Mouse (Mus musculus) lung, embryonic 16.5 days (tissue): ENCODE data around the gene Pik3ip1. TPM values are rescaled to one million over a fixed set of nuclear protein-coding genes. Genes with fewer than 3 reads are reported as not detected.

Source experiments
- ATAC-seq: fragments of 200-750 bp; cut with Nextera tagmentation; 2 replicates; pipeline ENCODE4 v1.8.0; 2017; ENCODE audit warnings: low read depth, mild to moderate bottlenecking, moderate library complexity
- H3K27ac ChIP-seq: fragments of 300-500 bp; sonication (generic); 2 replicates; pipeline ENCODE4 v1.5.1; 2014; ENCODE audit warnings: mild to moderate bottlenecking, control low read depth, low read length
- H3K27me3 ChIP-seq: fragments of 300-500 bp; sonication (generic); 2 replicates; pipeline ENCODE4 v1.6.1; 2014; ENCODE audit warnings: low read depth, low read length, mixed read lengths; ENCODE audit not compliant: control insufficient read depth, insufficient read depth
- H3K36me3 ChIP-seq: fragments of 300-500 bp; sonication (generic); 2 replicates; pipeline ENCODE4 v1.6.1; 2014; ENCODE audit warnings: low read length; ENCODE audit not compliant: control insufficient read depth, insufficient read depth
- H3K4me1 ChIP-seq: fragments of 300-500 bp; sonication (generic); replicated peaks from 2 replicates; pipeline ENCODE4 v1.6.1; 2014; ENCODE audit warnings: low read length, mixed read lengths; ENCODE audit not compliant: control insufficient read depth, insufficient read depth
- H3K4me2 ChIP-seq: fragments of 300-500 bp; sonication (generic); 2 replicates; pipeline ENCODE4 v1.6.1; 2014; ENCODE audit warnings: low read depth, low read length, control low read depth
- H3K4me3 ChIP-seq: fragments of 300-500 bp; sonication (generic); 2 replicates; pipeline ENCODE4 v1.5.1; 2014; ENCODE audit warnings: mild to moderate bottlenecking, low read length, control low read depth
- H3K9ac ChIP-seq: fragments of 300-500 bp; sonication (generic); 2 replicates; pipeline ENCODE4 v1.6.1; 2014; ENCODE audit warnings: low read length, control low read depth
- H3K9me3 ChIP-seq: fragments of 300-500 bp; sonication (generic); 2 replicates; pipeline ENCODE4 v1.6.1; 2016; ENCODE audit warnings: low read length; ENCODE audit not compliant: control insufficient read depth
- WGBS: fragments of 180-500 bp; shearing (Covaris S2); extraction: QIAGEN DNeasy Blood & Tissue Kit; methylation state at CpG from one replicate; pipeline ENCODE4 v1.1.7; 2014; 5-methylcytosine and 5-hydroxymethylcytosine counted together
- polyA plus RNA-seq: library from polyadenylated mRNA; unstranded; fragments of >200 nt; fragmentation: Nextera tagmentation; extraction: Ambion mirVana; gene quantifications from 2 replicates; pipeline ENCODE4 v1.2.1, GENCODE M21; 2015

The Pik3ip1 gene
- polyA plus RNA-seq, 1 experiment from 2014 or later: 11.8 TPM

DNA sequence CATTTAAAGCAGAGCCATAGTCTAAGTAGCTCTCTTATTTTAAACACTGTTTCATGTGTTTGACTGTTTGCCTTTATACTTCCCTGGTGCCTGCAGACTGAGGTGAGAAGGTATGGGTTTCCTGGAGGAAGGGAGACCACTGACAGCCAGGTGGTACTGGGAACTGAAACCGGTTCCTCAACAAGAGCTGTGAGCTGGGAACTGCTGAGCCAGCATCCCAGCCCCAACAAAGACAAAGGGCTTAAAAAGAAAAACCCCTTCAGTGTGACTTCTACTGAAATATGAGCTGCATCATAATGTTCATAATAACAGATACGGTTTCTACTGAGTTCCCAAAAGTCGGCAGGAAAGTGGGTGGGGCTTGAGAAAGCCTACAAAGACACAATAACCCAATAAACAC lies 32.7 kb downstream of the Pik3ip1 start:
- Histone ChIP-seq H3K27ac (no peak overlapping the region), H3K27me3 (no peaks in the 10 kb centered on the region), H3K4me2 (no peak overlapping the region), H3K4me3 (no peak overlapping the region), H3K9ac (no peak overlapping the region), H3K36me3 (peaks cover 14% of the 10 kb centered on the region; the same call in 1 of the 2 replicates), H3K9me3 (peaks cover 3% of the 10 kb centered on the region; the same call in 1 of the 2 replicates), H3K4me1 (no peaks in the 10 kb centered on the region)
- 63% methylated on average over 3 of the region's 3 CpGs for WGBS
- no peak for ATAC-seq

DNA sequence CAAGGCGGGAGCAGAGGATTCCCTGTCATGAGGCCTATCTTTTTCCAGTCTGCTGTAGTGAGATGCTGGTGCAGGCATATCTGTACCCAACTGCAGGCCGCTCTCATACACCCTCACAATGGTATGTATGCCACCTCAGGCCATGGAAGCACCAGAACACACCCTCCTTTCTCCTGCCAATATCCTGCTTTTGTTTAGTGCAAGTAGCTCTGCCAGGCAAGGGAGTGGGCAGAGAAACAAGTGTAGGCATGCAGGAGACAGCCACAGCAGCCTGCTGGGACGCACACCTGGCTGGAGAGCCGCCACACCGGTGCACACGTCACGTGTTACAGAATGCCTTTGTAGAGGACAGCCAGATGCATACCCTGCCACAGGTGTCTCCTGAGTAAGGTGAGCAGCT lies 36.2 kb downstream of the Pik3ip1 start:
- WGBS: 91% methylated on average over 7 of the region's 7 CpGs
- Histone ChIP-seq H3K9ac (no peak overlapping the region), H3K27ac (no peak overlapping the region)

DNA sequence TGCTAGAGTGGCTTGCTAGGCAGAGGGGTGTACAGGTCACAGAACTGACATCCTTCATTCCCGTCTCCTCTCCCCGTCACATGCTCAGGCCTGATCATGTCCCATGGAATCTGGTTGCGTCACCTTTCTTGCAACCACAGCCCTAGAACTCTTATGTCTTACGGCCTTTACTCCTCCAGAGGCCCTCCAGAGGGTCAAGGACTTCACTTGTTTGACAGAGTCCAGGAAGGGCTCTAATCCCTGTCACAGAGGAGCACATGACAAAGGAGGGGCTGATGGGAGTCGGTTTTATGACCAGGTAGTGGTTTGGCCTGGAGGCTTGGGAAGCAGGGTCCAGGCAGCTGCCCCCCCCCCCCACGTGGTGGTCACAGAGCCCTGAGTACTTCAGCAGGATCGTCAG lies 38.8 kb downstream of the Pik3ip1 start:
- Histone ChIP-seq H3K9me3 (no peaks in the 10 kb centered on the region), H3K4me1 (peaks cover 35% of the 10 kb centered on the region), H3K27me3 (no peaks in the 10 kb centered on the region), H3K4me2 (no peak overlapping the region), H3K27ac (no peak overlapping the region; the same call in 1 of the 2 replicates), H3K9ac (no peak overlapping the region), H3K36me3 (no peaks in the 10 kb centered on the region), H3K4me3 (no peak overlapping the region)
- ATAC-seq: no peak
- 36% methylated on average over 7 of the region's 7 CpGs for WGBS

More for the DNA sequence above, 36.2 kb downstream of the Pik3ip1 start:
- H3K4me1 ChIP-seq: peaks cover 22% of the 10 kb centered on the region
- H3K4me3 ChIP-seq: no peak overlapping the region
- no peak overlapping the region for H3K4me2 ChIP-seq
- peaks cover 3% of the 10 kb centered on the region; the same call in 1 of the 2 replicates for H3K9me3 ChIP-seq
- peaks cover 3% of the 10 kb centered on the region; the same call in 1 of the 2 replicates for H3K36me3 ChIP-seq
- no peak for ATAC-seq
- no peaks in the 10 kb centered on the region for H3K27me3 ChIP-seq

DNA sequence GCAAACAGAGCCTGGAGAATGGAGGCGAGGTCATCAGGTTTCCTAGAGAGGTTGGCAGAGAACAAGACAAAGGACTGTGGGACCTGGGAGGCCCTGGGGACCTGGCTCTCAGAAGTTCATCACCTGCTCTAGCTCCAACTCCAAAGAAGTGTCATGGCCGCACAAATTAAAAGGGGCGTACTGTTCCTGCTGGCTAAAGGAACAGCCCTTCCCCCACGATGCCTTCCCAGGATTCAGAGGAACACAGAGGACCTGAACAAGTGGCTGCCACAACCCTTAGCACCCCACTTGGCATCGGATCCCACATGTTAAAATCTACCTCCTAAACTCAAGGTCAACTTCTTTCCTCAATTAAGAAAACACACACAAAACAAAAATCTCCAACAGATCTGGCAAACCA lies 39.2 kb downstream of the Pik3ip1 start:
- 61% methylated on average over 5 of the region's 5 CpGs for WGBS
- Histone ChIP-seq H3K27me3 (no peaks in the 10 kb centered on the region), H3K9ac (no peak overlapping the region), H3K4me1 (peaks cover 40% of the 10 kb centered on the region), H3K36me3 (no peaks in the 10 kb centered on the region), H3K4me2 (peak overlapping the region; percentile 25; the same call in 1 of the 2 replicates), H3K4me3 (no peak overlapping the region), H3K9me3 (no peaks in the 10 kb centered on the region), H3K27ac (no peak overlapping the region; the same call in 1 of the 2 replicates)
- ATAC-seq: no peak

DNA sequence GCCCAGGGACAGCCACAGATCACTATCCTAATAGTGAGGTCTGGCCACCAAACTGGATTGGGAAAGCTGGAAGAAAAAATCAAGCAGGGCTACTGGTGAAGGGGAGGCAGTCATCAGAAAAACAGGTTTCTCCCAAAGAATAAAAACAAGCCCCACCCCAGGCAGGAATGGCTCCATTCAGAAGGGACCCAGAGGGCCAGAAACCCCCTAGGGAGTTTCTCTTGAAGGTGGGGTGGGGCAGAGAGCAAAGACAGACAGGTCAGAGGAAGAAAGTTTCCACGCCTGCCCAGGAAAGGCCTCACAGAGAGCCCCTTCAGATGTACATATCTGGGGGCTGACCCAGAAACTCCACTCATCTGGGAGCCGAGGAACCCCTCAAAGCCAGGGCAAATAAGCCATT lies 40.0 kb downstream of the Pik3ip1 start:
- Histone ChIP-seq H3K4me1 (peaks cover 44% of the 10 kb centered on the region), H3K9me3 (no peaks in the 10 kb centered on the region), H3K4me3 (peak overlapping the region; percentile 55; the same call in 1 of the 2 replicates), H3K27ac (peak overlapping the region; percentile 33), H3K9ac (peak overlapping the region; percentile 2; the same call in 1 of the 2 replicates), H3K36me3 (no peaks in the 10 kb centered on the region), H3K4me2 (peak overlapping the region; percentile 70), H3K27me3 (no peaks in the 10 kb centered on the region)
- WGBS: 62% methylated on average over 2 of the region's 2 CpGs
- ATAC-seq: no peak

DNA sequence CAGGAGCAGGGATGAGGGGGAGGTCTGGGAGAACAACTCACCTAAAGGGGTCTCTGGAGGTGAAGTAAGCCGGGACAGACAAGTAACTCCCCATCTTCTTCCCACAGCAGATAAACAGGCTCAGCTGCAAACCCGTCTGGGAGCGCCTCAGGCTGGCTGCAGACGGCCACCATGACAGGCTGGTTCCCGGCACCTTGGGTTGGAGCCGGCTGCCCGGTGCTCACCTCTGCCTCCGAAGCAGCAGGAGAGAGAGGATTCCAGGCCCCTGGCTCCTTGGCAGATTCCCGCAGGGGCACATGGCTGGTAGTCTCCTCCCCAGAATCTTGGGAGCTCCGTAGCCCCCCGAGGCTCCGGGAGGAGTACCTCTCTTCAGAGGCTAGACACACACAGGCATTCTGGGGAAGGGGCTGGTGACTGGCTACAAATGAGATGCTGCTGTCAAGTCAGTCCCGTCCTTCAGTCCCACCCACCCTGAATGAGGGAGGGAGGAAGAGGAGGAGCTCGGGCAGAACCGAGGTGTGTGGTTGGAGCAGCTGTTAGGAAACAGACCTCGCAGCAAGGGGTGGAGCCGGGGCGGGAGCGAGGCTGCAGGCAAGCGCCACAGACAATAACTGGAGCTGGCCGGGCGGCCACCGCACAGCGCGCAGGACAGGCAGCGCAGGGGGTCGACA lies 40.9 kb downstream of the Pik3ip1 start:
- ATAC-seq: peak; percentile 95
- Histone ChIP-seq H3K9me3 (no peaks in the 10 kb centered on the region), H3K36me3 (no peaks in the 10 kb centered on the region), H3K27me3 (no peaks in the 10 kb centered on the region), H3K4me3 (peak overlapping the region; percentile 55), H3K4me1 (peaks cover 44% of the 10 kb centered on the region), H3K9ac (peak overlapping the region; percentile 64), H3K27ac (peak overlapping the region; percentile 58), H3K4me2 (peak overlapping the region; percentile 70)
- WGBS: 3% methylated on average over 27 of the region's 27 CpGs

DNA sequence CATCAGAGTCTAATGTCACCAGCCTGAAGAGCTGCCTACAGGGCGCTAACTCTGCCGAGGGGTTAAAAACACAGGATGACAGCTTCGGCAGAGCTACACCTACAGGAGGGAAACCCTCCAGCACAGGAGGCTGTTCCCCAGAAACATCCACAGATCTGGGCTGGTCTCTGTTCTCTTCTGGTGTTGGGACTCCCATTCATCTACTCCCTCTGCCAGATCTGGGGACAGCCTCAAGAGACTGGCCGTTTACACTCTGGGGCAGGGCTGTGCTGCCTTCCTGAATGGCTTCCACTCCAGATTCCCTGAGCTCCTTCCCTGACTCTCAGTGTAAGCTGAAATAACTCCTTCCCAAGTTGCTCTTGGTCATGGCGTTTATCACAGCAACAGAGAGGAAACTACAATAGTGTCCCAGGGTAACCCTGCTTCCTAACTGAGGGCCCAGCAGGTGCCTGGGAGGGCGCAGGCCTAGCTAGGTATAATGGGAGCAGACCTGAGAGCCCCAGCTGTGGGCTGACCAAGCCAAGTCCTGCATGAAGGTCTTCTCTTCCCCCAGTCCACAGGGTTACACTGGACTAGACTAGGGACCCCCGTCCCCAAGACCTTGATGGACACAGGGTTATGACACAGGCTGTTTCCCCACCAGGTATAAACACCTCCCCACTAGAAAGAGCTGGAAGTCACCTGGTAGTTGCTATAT lies 41.5 kb downstream of the Pik3ip1 start:
- 25% methylated on average over 7 of the region's 7 CpGs for WGBS
- no peaks in the 10 kb centered on the region for H3K9me3 ChIP-seq
- peak overlapping the region; percentile 64 for H3K9ac ChIP-seq
- peak overlapping the region; percentile 70 for H3K4me2 ChIP-seq
- peak overlapping the region; percentile 55 for H3K4me3 ChIP-seq
- H3K36me3 ChIP-seq: no peaks in the 10 kb centered on the region
- H3K4me1 ChIP-seq: peaks cover 44% of the 10 kb centered on the region
- no peaks in the 10 kb centered on the region for H3K27me3 ChIP-seq
- ATAC-seq: peak; percentile 28
- peak overlapping the region; percentile 58 for H3K27ac ChIP-seq

DNA sequence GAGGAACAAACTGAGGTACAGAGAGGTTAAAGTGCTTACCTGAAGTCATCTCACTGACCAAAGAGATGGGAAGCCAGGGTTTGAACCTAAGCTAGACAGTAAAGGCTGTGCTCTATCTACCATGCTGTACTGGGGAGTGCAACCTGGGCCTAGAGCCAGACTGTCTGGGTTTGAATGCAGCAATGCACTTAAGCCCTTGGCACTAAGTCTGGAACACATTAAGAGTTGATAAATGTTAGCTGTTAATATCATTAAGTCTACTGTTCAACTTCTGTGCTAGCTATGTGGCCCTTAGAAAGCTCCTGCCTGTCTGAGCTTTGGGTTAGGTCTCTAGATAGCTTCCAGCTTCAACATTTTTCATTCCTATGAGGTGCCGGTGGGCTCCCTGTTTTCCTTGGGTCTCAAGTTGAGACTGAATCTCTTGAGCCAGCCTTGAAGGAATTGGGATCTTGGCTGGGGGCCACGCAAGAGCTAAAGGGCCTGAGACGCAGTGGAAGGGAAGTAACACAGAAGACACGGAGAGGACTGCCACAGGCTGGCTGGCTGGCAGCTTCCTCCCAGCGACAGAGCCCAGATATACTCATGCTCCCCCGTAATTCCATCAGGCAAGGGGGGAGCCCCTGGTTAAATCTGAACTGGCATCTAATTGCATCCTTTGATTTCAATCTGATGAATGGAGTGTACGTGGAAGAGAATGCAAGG lies 43.5 kb downstream of the Pik3ip1 start:
- Histone ChIP-seq H3K27ac (peak overlapping the region; percentile 43), H3K4me2 (no peak overlapping the region), H3K9me3 (no peaks in the 10 kb centered on the region), H3K36me3 (no peaks in the 10 kb centered on the region), H3K9ac (no peak overlapping the region), H3K4me1 (peaks cover 43% of the 10 kb centered on the region), H3K4me3 (no peak overlapping the region), H3K27me3 (no peaks in the 10 kb centered on the region)
- peak; percentile 13; the same call in 1 of the 2 replicates for ATAC-seq
- 28% methylated on average over 7 of the region's 7 CpGs for WGBS

DNA sequence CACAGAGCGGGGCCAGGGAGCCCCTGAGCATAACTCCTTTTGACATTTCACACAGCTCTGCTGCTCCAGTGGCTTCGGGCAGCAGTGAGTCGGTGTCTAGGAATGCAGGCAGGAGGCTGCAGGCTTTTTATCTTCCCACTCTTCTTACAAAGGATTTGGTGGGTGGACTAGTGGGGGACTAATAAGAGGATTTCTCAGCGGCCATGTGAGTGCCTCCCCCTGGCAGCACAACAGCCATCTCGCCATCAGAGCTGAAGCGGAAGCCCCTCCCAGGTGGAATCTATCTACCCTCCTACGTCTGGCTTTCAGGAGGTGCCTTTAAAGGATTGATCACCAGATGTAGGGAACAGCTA lies 44.1 kb downstream of the Pik3ip1 start:
- no peak overlapping the region for H3K9ac ChIP-seq
- ATAC-seq: no peak

More for the DNA sequence above, 44.1 kb downstream of the Pik3ip1 start:
- Histone ChIP-seq H3K4me1 (peaks cover 38% of the 10 kb centered on the region), H3K27me3 (no peaks in the 10 kb centered on the region), H3K36me3 (no peaks in the 10 kb centered on the region), H3K9me3 (no peaks in the 10 kb centered on the region), H3K4me3 (no peak overlapping the region), H3K27ac (peak overlapping the region; percentile 43), H3K4me2 (no peak overlapping the region)
- WGBS: 29% methylated on average over 7 of the region's 7 CpGs
